Mouse (Mus musculus): Measurements from ENCODE around the gene Il20.

- TF ChIP-seq EP300 (IDR thresholded peaks at IDR 0.05; ENCODE audit: low read depth), result no peak
- no peak for TF ChIP-seq CTCF (IDR thresholded peaks at IDR 0.05; ENCODE audit: low read depth)
These were observed 35.7 kb upstream of the Il20 start for GRCm38 (mm10) chr1:130946920-130947319.
